Mouse (Mus musculus) thymus, postnatal 36 days (tissue): ENCODE measurements around the gene Ifitm5.

Source experiments
- DNase-seq, 2 experiments: peaks; one replicate each; pipeline ENCODE4 v3.0.0; 2022; ENCODE audit warnings: mixed read lengths in 2 of 2

Ifitm5 gene

DNA sequence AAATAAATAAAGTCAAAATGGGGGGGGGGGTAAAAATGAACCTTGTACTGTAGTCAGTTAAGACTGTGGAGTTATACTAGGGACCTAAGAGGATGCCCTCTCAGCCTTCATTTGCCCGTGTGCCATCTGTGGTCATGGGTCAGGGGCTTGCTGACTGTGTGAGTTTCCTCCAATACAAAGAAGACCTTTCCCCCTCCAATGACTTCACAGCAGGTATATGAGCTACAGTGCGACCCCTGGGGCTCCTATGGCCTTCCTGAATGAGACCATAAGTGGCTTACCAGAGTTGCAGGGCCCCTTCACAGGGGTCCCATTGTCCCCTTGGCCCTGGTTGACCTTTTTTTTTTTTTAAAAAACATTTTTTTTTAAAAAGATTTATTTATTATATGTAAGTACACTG, 11.3 kb upstream of the Ifitm5 start:
- no peak for DNase-seq

GRCm38 (mm10) chr7:140960026-140960425, 9.9 kb upstream of the Ifitm5 start:
- DNase-seq, result no peak

- DNase-seq, result peak in 1 of 2 experiments; percentile 21
Observed at GRCm38 (mm10) chr7:140959181-140959901, 9.2 kb upstream of the Ifitm5 start.

GRCm38 (mm10) chr7:140956556-140956869, 6.4 kb upstream of the Ifitm5 start:
- DNase-seq, result no peak

DNA sequence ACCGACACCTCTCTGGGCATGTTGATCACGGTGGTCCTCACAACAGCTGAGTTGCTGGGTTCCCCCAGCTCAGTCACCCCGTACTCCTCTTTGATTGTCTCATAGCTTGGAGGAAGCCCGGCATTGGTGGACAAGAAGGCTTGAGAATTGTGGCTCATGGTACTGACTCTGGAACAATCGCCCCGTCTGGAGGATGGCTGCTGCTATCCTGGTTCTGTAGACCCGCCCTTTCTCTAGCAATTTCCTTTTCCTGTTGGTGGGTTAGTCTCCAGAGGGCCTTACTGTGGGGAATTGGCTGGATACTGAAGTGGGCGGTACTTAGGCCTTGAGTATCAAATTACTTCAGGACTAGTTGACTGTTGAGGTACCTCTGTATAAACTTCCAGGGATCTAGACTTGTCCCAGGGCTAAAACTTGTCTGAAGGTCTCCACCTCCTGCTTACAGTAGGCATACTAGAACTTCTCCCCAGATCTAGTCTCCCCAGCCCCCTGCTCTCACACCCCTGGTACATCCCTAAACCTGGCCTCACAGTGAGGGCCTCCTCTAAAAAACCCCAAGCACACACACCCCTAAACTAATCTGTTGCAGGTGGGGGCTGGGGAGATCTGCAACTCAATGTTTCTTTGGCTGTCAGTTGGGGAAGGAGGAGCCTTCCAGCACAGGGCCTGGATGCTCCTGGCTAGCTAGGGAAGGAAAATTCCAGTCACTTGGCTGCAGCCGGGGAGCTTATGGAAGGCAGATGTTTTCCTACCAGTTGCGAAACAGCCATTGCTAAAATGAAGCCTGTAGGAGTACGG, 5.9 kb upstream of the Ifitm5 start, which contains the start of the genes Gm45717 and Ifitm2:
Gene Gm45717 (minus strand): TSS at position 180 of the 798 bp plus-strand sequence.
Gene Ifitm2 (minus strand): TSS at position 230 of the 798 bp plus-strand sequence.
- DNase-seq, result no peak

DNA sequence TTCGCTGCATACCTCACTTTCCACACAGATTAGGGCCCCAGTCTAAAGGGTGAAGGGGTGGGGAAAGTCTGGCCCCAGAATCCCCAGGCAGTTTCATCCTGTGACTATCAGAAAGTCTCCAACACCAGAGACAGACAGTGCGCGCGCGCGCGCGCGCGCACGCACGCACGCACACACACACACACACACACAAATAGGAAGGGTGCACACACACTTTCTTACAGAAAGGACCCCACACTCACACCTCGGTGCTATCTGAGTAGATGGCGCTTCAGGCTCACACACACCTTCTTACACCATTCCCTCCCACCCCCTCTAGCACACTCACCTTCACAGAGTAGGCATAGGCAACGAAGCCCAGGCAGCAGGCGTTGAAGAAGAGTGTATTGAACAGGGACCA, 5.3 kb upstream of the Ifitm5 start:
- DNase-seq, result no peak

- no peak for DNase-seq
Observed at GRCm38 (mm10) chr7:140954733-140955071, 4.6 kb upstream of the Ifitm5 start.

GRCm38 (mm10) chr7:140953800-140954732, 4.0 kb upstream of the Ifitm5 start:
- no peak for DNase-seq

DNA sequence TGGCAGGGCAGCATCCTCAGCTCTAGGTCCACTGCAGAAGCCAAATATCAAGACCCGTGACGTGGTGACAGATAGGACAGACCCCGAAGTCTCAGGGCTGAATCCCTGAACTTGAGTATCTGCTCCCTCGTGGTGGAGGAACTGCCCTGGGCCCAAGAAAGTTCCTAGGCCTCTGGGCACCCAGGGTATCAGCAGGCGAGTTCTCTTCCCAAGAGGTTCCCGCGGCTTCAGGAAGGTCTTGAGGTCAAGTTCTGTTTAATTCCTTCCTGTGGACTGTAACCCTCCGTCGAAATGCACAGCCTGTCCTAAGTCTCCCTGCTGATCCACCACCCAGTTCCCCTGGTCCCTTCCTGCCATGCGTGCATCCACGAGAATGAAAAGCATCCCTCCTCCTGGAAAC, 3.0 kb upstream of the Ifitm5 start:
- DNase-seq, result no peak

DNA sequence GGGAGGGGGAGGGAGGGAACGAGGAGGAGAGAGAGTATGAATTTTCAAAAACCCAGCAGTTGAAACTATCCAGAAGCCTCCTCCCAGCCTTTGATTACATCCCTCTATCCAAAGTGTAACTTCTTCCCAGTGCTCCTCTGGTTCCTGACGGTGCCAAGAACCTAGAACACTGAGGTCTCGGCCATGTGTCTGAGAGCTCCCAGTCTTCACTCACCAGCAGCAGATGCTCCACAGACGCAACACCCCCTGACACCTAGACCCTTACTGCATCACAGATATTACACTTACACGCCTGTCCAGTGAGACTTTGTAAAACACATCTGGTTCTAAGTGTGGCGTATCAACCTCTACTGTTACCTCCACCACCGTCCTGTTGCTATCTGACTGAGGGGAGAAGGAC, 2.4 kb upstream of the Ifitm5 start:
- no peak for DNase-seq

DNA sequence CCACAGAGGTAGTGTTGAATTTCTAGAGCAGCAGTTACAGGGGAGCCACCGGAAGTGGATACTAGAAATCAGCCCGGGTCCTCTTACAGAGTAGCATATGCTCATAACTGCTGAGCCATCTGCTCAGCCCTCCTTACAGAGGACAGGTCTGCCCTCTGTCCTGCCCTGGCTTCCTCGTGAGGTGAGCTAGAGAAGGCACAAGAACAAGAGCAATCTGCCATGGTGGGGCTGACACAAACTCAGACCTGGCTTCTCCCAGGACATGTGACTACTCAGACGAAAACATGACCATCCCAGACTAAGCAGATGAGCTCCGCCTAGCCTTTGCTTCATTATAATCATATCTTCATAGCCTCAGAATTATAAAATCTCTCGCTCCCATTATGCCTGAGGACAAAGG, 1.7 kb upstream of the Ifitm5 start:
- no peak for DNase-seq

GRCm38 (mm10) chr7:140951051-140951450, 960 bp upstream of the Ifitm5 start:
- no peak for DNase-seq

GRCm38 (mm10) chr7:140949255-140949654, 836 bp downstream of the Ifitm5 start:
- DNase-seq, result no peak

- no peak for DNase-seq
Observed at GRCm38 (mm10) chr7:140948161-140948560, 1.9 kb downstream of the Ifitm5 start.

DNA sequence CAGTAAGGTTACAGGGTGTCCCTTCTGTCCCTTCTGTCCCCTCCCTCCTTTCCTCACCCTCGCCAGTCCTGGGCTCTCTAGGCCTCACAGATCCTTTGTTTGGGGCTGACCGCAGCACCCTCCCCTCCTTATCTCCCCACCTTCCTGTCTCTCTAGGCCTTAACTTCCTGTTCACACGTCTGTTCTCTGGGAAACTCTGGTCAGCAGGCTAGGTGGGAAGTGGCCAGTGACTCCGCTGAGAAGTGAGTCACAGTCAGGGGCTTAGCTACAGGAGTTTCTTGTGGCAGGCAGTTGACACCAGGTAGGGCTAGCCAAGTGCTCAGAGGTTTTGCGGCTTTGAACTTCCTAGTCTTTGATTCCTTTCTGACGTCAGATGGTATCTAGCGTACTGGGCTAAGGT, 3.1 kb downstream of the Ifitm5 start:
- no peak for DNase-seq

DNA sequence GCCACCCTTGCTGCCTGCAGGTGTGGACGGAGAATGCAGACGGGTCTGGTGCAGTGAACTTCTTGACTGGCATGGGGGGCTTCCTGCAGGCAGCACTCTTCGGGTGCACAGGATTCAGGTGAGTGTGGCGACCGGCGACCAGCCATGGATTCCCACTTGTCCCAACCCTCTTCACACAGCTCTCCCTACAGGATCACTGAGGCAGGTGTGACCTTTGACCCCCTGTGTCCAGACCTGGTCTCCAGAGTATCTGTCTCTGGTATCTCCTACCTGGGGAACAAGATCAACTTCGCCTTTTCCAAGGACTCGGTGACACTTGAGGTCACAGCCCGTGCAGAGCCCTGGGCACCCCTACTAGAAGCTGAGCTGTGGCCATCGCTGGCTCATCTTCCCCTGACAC, 3.8 kb downstream of the Ifitm5 start:
- no peak for DNase-seq

- DNase-seq, result no peak
Observed at GRCm38 (mm10) chr7:140945247-140945646, 4.8 kb downstream of the Ifitm5 start.

- no peak for DNase-seq
Observed at GRCm38 (mm10) chr7:140944236-140944635, 5.9 kb downstream of the Ifitm5 start.

GRCm38 (mm10) chr7:140943356-140943755, 6.7 kb downstream of the Ifitm5 start:
- DNase-seq, result no peak

DNA sequence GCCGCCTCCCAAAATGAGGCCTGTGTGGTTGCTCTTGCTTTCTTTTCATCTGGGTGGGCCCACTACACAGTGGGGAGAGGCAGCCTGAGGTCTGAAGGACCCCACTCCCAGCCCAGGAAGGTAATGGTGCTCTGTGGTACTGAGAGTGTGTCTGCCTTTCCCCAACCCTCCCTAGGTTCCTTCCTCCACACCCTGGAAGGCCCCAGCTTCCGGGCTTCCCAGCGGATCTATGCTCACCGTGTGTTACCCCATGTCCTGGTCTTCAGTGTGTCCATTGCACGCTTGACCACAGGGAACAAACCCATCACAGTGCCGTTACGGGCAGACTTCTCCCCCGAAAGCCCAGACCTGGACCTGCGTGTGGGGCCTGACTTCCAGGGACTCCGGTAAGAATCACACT, 7.3 kb downstream of the Ifitm5 start:
- no peak for DNase-seq

DNA sequence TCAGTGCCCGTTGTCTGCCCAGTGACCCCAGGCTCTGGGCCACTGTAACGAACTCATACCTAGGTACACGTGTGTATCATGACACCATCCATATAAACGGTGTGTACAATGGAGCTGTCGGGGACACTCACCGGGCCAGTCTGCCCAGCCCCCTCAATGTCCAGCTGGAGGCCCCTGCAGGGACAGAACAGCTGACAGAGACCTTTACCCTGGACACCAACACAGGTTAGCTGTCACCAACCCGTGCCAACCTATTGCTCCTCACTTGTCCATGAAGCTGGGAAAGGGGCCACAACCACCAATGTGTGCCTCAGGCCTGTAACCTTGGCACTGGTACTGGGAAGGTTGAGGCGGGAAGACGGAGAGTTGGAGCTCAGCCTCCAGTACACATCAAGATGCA, 7.8 kb downstream of the Ifitm5 start:
- no peak for DNase-seq

GRCm38 (mm10) chr7:140941222-140942051, 8.7 kb downstream of the Ifitm5 start, which contains the start of gene Pgghg:
TSS of gene Pgghg (plus strand) at chr7:140941391.
- DNase-seq, result peak; percentile 79 to 82
